Mouse (Mus musculus): ENCODE results near the gene Dennd5a.
A peak's percentile ranks its signal among the peaks of the same experiment; 100 is the strongest.

The Dennd5a gene

GRCm38 (mm10) chr7:109886249-109886648 is 74.0 kb downstream of the Dennd5a start:
- DNase-seq (ENCODE audit: low spot score in 2 of 2), result no peak

- DNase-seq (ENCODE audit: low spot score in 2 of 2), result no peak
These were observed 77.7 kb downstream of the Dennd5a start for GRCm38 (mm10) chr7:109882574-109882973.

- DNase-seq (ENCODE audit: low spot score in 2 of 2), result no peak
These were observed 78.6 kb downstream of the Dennd5a start for GRCm38 (mm10) chr7:109881561-109882099.

- DNase-seq (ENCODE audit: low spot score in 2 of 2), result no peak
These were observed 81.1 kb downstream of the Dennd5a start for GRCm38 (mm10) chr7:109879158-109879557.

- no peak for DNase-seq (ENCODE audit: low spot score in 2 of 2)
These were observed 84.2 kb downstream of the Dennd5a start for GRCm38 (mm10) chr7:109876085-109876484.

GRCm38 (mm10) chr7:109875598-109875997 is 84.7 kb downstream of the Dennd5a start:
- DNase-seq (ENCODE audit: low spot score in 2 of 2), result no peak

- no peak for DNase-seq (ENCODE audit: low spot score in 2 of 2)
These were observed 85.2 kb downstream of the Dennd5a start for GRCm38 (mm10) chr7:109875033-109875432.

- DNase-seq (ENCODE audit: low spot score in 2 of 2), result no peak
These were observed 87.1 kb downstream of the Dennd5a start for GRCm38 (mm10) chr7:109873170-109873569.

- no peak for DNase-seq (ENCODE audit: low spot score in 2 of 2)
These were observed 89.0 kb downstream of the Dennd5a start for GRCm38 (mm10) chr7:109871232-109871631.

- DNase-seq (ENCODE audit: low spot score in 2 of 2), result peak in 1 of 2 experiments; percentile 47
These were observed 91.8 kb downstream of the Dennd5a start for GRCm38 (mm10) chr7:109868498-109868897.

- DNase-seq (ENCODE audit: low spot score in 2 of 2), result no peak
These were observed 93.6 kb downstream of the Dennd5a start for GRCm38 (mm10) chr7:109866643-109867042.

- no peak for DNase-seq (ENCODE audit: low spot score in 2 of 2)
These were observed 94.7 kb downstream of the Dennd5a start, which contains the start of gene Scube2 for GRCm38 (mm10) chr7:109865370-109866229. Gene Scube2, minus strand, starts transcription at chr7:109865679.

GRCm38 (mm10) chr7:109863561-109863960 is 96.7 kb downstream of the Dennd5a start:
- DNase-seq (ENCODE audit: low spot score in 2 of 2), result no peak

GRCm38 (mm10) chr7:109860162-109860561 is 100.1 kb downstream of the Dennd5a start:
- DNase-seq (ENCODE audit: low spot score in 2 of 2), result no peak

GRCm38 (mm10) chr7:109859354-109859753 is 100.9 kb downstream of the Dennd5a start:
- DNase-seq (ENCODE audit: low spot score in 2 of 2), result no peak

GRCm38 (mm10) chr7:109852752-109853212 is 107.5 kb downstream of the Dennd5a start:
- no peak for DNase-seq (ENCODE audit: low spot score in 2 of 2)

GRCm38 (mm10) chr7:109852017-109852416 is 108.3 kb downstream of the Dennd5a start:
- no peak for DNase-seq (ENCODE audit: low spot score in 2 of 2)

GRCm38 (mm10) chr7:109850531-109850930 is 109.7 kb downstream of the Dennd5a start:
- DNase-seq (ENCODE audit: low spot score in 2 of 2), result no peak

- no peak for DNase-seq (ENCODE audit: low spot score in 2 of 2)
These were observed 110.4 kb downstream of the Dennd5a start for GRCm38 (mm10) chr7:109849750-109850434.

- no peak for DNase-seq (ENCODE audit: low spot score in 2 of 2)
These were observed 111.2 kb downstream of the Dennd5a start for GRCm38 (mm10) chr7:109848867-109849733.

- no peak for DNase-seq (ENCODE audit: low spot score in 2 of 2)
These were observed 116.2 kb downstream of the Dennd5a start for GRCm38 (mm10) chr7:109844100-109844499.

All from right cerebral cortex, postnatal 10 days (tissue).